Mouse (Mus musculus) liver, embryonic 14.5 days (tissue): ENCODE data around the gene Abcb1b.

ENCODE experiments used
- CTCF ChIP-seq: IDR thresholded peaks from 2 replicates; pipeline ENCODE4 v1.5.1; 2016; ENCODE audit warnings: antibody characterized with exemption, low read depth, control low read depth
- EP300 ChIP-seq: IDR thresholded peaks from 2 replicates; pipeline ENCODE4 v1.6.1; 2016; ENCODE audit warnings: antibody characterized with exemption, low read depth

- no peak for TF ChIP-seq CTCF
- no peak for TF ChIP-seq EP300
Observed at GRCm38 (mm10) chr5:8885837-8886236, 87.9 kb downstream of the Abcb1b start.
